Mouse (Mus musculus): ENCODE data around the gene Raet1e.
"Not testable (repeated sequence)": the region's sequence is repeated elsewhere in the genome, so short reads cannot be mapped to it uniquely, and the experiment has no call there.

- TF ChIP-seq CTCF, POLR2A (IDR thresholded peaks at IDR 0.05; ENCODE audit: insufficient read depth, low read depth, low read length): not testable (repeated sequence)
Observed at GRCm38 (mm10) chr10:22345721-22346120, 187.4 kb downstream of the Raet1e start.

Data from olfactory bulb, adult 2 months (tissue).